Mouse (Mus musculus): ENCODE results near the gene Trim33.

Gene Trim33

GRCm38 (mm10) chr3:103401342-103402098, 122.4 kb downstream of the Trim33 start:
- DNase-seq = peak; percentile 78

DNA sequence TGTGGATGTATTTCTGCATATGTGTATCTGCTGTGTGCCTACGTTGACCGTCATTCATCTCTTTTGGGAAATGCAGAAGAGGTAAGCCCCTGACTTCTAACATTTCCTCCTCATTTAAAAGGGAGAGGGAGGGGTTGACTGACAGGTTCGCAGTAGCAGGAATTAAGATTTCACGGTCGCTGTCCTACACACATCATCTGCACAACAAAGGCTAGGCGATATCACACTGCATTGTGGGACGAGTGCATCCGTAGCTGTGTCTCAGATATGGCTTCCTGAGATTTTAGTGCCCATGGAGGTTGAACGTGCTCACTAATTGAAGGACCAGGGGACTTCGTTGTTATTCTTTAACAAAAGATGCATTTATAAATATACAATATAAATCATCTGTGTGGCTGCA, 123.1 kb downstream of the Trim33 start:
- peak; percentile 51 for DNase-seq

GRCm38 (mm10) chr3:103405135-103405534, 126.0 kb downstream of the Trim33 start:
- peak; percentile 17 for DNase-seq

DNA sequence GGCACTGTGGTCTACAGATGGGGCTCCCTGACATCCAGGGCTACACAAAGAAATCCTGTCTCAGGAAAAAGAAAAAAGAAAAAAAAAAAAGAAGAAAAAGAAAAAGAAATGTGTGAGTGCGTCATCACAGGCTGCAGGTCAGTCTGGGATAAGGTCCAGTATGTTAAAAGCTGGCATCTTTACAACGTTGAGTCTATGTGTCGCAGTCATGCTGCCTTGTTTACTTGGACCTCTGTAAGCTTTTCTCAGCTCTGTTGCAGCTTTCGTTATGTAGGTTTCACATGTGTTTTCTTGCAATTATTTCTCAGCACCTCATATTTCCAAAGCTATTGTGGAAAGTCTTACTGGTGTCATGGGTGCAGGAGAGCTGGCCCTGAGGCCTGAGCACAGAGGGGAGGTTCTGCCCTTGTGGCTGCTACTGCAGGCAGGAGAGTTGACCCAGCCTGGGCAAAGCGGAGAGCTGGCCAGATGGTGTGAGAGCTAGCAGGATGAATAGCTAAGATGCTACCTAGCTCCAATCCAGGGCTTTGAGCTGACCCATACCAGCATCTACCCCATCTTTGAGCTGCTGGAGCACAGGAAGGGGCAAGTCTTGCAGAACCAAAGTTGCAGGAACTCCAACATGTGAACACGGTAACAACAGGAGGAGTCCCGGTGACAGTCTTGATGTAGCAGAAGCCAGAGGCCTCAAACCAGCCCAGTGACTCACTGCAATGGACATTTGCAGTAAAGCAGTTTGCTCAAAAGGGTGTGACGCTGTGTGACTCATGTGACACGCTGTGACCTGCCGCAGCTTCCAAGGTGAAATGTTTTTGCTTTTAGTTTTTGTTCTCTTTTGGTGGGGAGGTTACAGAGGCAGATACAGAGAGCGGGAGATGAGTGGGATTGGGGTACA, 127.0 kb downstream of the Trim33 start:
- DNase-seq = peak; percentile 88

Measured in heart, adult 11 months (tissue).